ENCODE assay signal across 22 mouse cellular contexts in genomic region chr11:57595899-57596298, GRCm38 (mm10).
"Had no signal": no experiment of that assay in that cellular context is flagged by ENCODE, and none has a peak within 500 bp of the region (broad histone marks: within the 10 kb centered on the region; RNA-seq: fewer than 3 reads in every experiment).

No protein-coding gene starts in this region.

- H3K4me2 ChIP-seq: limb, embryonic 13.5 days; liver, embryonic 12.5 days; liver, embryonic 15.5 days; lung, embryonic 15.5 days; midbrain, embryonic 12.5 days; neural tube, embryonic 13.5 days had no signal

- H3K36me3 ChIP-seq: limb, embryonic 10.5 days; limb, embryonic 13.5 days; liver, embryonic 12.5 days; liver, embryonic 15.5 days; lung, embryonic 15.5 days; midbrain, embryonic 12.5 days; neural tube, embryonic 13.5 days had no signal

- ATAC-seq: intestine, postnatal 0 days; liver, embryonic 12.5 days had no signal

- DNase-seq: kidney, adult 2 months; kidney, postnatal 25 days; layer of hippocampus, adult 9-11 months; liver; lung, adult 18-20 months; lung, postnatal 10 days; lung, postnatal 36 days; right cerebral cortex, postnatal 25 days; thymus, adult 18-20 months; thymus, postnatal 36 days had no signal

- H3K27ac ChIP-seq: kidney, postnatal 0 days; layer of hippocampus, adult 2 months; limb, embryonic 10.5 days; limb, embryonic 13.5 days; liver, embryonic 12.5 days; liver, embryonic 15.5 days; lung, embryonic 15.5 days; midbrain, embryonic 12.5 days; neural tube, embryonic 13.5 days had no signal

- H3K4me3 ChIP-seq: layer of hippocampus, adult 2 months; limb, embryonic 10.5 days; limb, embryonic 13.5 days; liver, embryonic 12.5 days; liver, embryonic 15.5 days; lung, embryonic 15.5 days; megakaryocyte, embryonic 14.5 days; midbrain, embryonic 12.5 days; myocyte; neural tube, embryonic 13.5 days had no signal

- H3K9ac ChIP-seq: limb, embryonic 13.5 days; liver, embryonic 12.5 days; liver, embryonic 15.5 days; lung, embryonic 15.5 days; midbrain, embryonic 12.5 days; neural tube, embryonic 13.5 days had no signal

- H3K9me3 ChIP-seq: limb, embryonic 10.5 days; liver, embryonic 12.5 days; liver, embryonic 15.5 days; lung, embryonic 15.5 days; midbrain, embryonic 12.5 days; neural tube, embryonic 13.5 days had no signal

- H3K4me1 ChIP-seq: liver, embryonic 15.5 days; megakaryocyte, embryonic 14.5 days had no signal

- H3K27me3 ChIP-seq: limb, embryonic 13.5 days; lung, embryonic 15.5 days; neural tube, embryonic 13.5 days had no signal
